Mouse (Mus musculus): ENCODE measurements around the gene Zswim2.
"Not testable (repeated sequence)": the region's sequence is repeated elsewhere in the genome, so short reads cannot be mapped to it uniquely, and the experiment has no call there.

DNA sequence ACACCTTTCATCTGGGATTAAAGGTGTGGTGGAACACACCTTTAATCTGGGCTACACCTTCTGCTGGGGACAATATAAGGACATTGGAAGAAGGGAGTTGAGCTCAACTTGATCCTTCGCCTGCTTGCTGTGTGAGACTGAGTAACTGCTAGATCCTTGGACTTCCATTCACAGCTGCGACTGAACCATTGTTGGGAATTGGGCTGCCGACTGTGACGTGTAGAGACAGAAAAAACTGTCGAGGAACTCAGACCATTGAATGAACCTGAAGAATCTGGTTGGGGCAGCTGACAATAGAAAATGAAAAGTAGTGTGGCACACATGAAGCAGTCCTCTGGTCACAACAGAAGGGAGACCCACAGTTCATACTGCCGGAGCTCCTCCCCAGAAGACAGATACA lies 43.4 kb upstream of the Zswim2 start, which contains the start of gene Gm13697:
- TF ChIP-seq CTCF (IDR thresholded peaks at IDR 0.05; ENCODE audit: control insufficient read depth, insufficient read depth, insufficient replicate concordance, low read depth, low read length); POLR2A (IDR thresholded peaks at IDR 0.05; ENCODE audit: control insufficient read depth, low read depth, low read length): not testable (repeated sequence)
